Mouse (Mus musculus): Measurements from ENCODE around the gene Ttc16. TPM values are rescaled to one million over a fixed set of nuclear protein-coding genes. Genes with fewer than 3 reads are reported as not detected.

Gene Ttc16
- 0.90 and 3.2 TPM in 2 replicates for total RNA-seq (2014; rRNA removed)
- 0.32 and 0.44 TPM in 2 replicates for polyA plus RNA-seq (2015; fragmentation: Nextera tagmentation; extraction: Ambion mirVana)

- TF ChIP-seq CTCF (IDR thresholded peaks at IDR 0.05): no peak
- no peaks in the 10 kb centered on the region for H3K9me3 ChIP-seq (ENCODE audit: low read length)
- peak; percentile 98 for ATAC-seq (ENCODE audit: low FRiP score)
- H3K27ac ChIP-seq (ENCODE audit: low read depth, low read length): peak within 1 kb of the TSS; percentile 55
- H3K4me1 ChIP-seq (ENCODE audit: insufficient read depth, low read length): peaks cover 11% of the 10 kb centered on the region
- H3K4me2 ChIP-seq (ENCODE audit: low read depth, low read length, poor library complexity, severe bottlenecking): peak within 1 kb of the TSS; percentile 72
- no peaks in the 10 kb centered on the region for H3K36me3 ChIP-seq (ENCODE audit: insufficient read depth, low read length)
- H3K27me3 ChIP-seq (ENCODE audit: insufficient read depth, low read length): no peaks in the 10 kb centered on the region
- peak; percentile 97 for DNase-seq (ENCODE audit: low spot score)
- H3K4me3 ChIP-seq (ENCODE audit: low read depth, low read length): peak within 1 kb of the TSS; percentile 54
- peak within 1 kb of the TSS; percentile 42 for H3K9ac ChIP-seq (replicated peaks; ENCODE audit: low read length, poor library complexity, severe bottlenecking)
- under 1% methylated on average over 46 of the region's 46 CpGs for WGBS
Observed at GRCm38 (mm10) chr2:32775359-32776074, at the start of gene Ttc16, which contains the start of gene Ptrh1. Gene Ttc16, minus strand, starts transcription at chr2:32775633. Gene Ptrh1, plus strand, starts transcription at chr2:32775786.

- no peak overlapping the region for H3K27ac ChIP-seq (ENCODE audit: low read depth, low read length)
- WGBS: 90% methylated on average over 1 of the region's 1 CpGs
Observed at GRCm38 (mm10) chr2:32824778-32825177, 49.3 kb upstream of the Ttc16 start.

GRCm38 (mm10) chr2:32824181-32824580 is 48.7 kb upstream of the Ttc16 start:
- Histone ChIP-seq H3K9ac (replicated peaks; ENCODE audit: low read length, poor library complexity, severe bottlenecking) (no peak overlapping the region), H3K36me3 (ENCODE audit: insufficient read depth, low read length) (peaks cover 21% of the 10 kb centered on the region), H3K4me3 (ENCODE audit: low read depth, low read length) (no peak overlapping the region), H3K4me2 (ENCODE audit: low read depth, low read length, poor library complexity, severe bottlenecking) (no peak overlapping the region), H3K27ac (ENCODE audit: low read depth, low read length) (no peak overlapping the region), H3K27me3 (ENCODE audit: insufficient read depth, low read length) (no peaks in the 10 kb centered on the region), H3K4me1 (ENCODE audit: insufficient read depth, low read length) (no peaks in the 10 kb centered on the region), H3K9me3 (ENCODE audit: low read length) (no peaks in the 10 kb centered on the region)
- WGBS: 30% methylated on average over 8 of the region's 8 CpGs
- no peak for TF ChIP-seq CTCF (IDR thresholded peaks at IDR 0.05)
- ATAC-seq (ENCODE audit: low FRiP score) (no peak), DNase-seq (ENCODE audit: low spot score) (peak; percentile 26)

More at GRCm38 (mm10) chr2:32824778-32825177, 49.3 kb upstream of the Ttc16 start:
- Histone ChIP-seq H3K27me3 (ENCODE audit: insufficient read depth, low read length) (no peaks in the 10 kb centered on the region), H3K9ac (replicated peaks; ENCODE audit: low read length, poor library complexity, severe bottlenecking) (no peak overlapping the region), H3K9me3 (ENCODE audit: low read length) (no peaks in the 10 kb centered on the region), H3K4me1 (ENCODE audit: insufficient read depth, low read length) (no peaks in the 10 kb centered on the region), H3K36me3 (ENCODE audit: insufficient read depth, low read length) (peaks cover 17% of the 10 kb centered on the region), H3K4me3 (ENCODE audit: low read depth, low read length) (no peak overlapping the region), H3K4me2 (ENCODE audit: low read depth, low read length, poor library complexity, severe bottlenecking) (no peak overlapping the region)
- no peak for TF ChIP-seq CTCF (IDR thresholded peaks at IDR 0.05)
- DNase-seq (ENCODE audit: low spot score) (no peak), ATAC-seq (ENCODE audit: low FRiP score) (no peak)

- DNase-seq (ENCODE audit: low spot score) (no peak), ATAC-seq (ENCODE audit: low FRiP score) (no peak)
- H3K4me1 ChIP-seq (ENCODE audit: insufficient read depth, low read length): no peaks in the 10 kb centered on the region
- H3K36me3 ChIP-seq (ENCODE audit: insufficient read depth, low read length): peaks cover 25% of the 10 kb centered on the region
- H3K4me2 ChIP-seq (ENCODE audit: low read depth, low read length, poor library complexity, severe bottlenecking): no peak overlapping the region
- H3K27ac ChIP-seq (ENCODE audit: low read depth, low read length): no peak overlapping the region
- no peak for TF ChIP-seq CTCF (IDR thresholded peaks at IDR 0.05)
- WGBS: 68% methylated on average over 8 of the region's 8 CpGs
- H3K9ac ChIP-seq (replicated peaks; ENCODE audit: low read length, poor library complexity, severe bottlenecking): no peak overlapping the region
- no peaks in the 10 kb centered on the region for H3K9me3 ChIP-seq (ENCODE audit: low read length)
- no peaks in the 10 kb centered on the region for H3K27me3 ChIP-seq (ENCODE audit: insufficient read depth, low read length)
- no peak overlapping the region for H3K4me3 ChIP-seq (ENCODE audit: low read depth, low read length)
Observed at GRCm38 (mm10) chr2:32823579-32824154, 48.2 kb upstream of the Ttc16 start.

GRCm38 (mm10) chr2:32823153-32823552 is 47.7 kb upstream of the Ttc16 start:
- WGBS: 72% methylated on average over 11 of the region's 11 CpGs
- no peak for TF ChIP-seq CTCF (IDR thresholded peaks at IDR 0.05)
- Histone ChIP-seq H3K9me3 (ENCODE audit: low read length) (no peaks in the 10 kb centered on the region), H3K36me3 (ENCODE audit: insufficient read depth, low read length) (peaks cover 30% of the 10 kb centered on the region), H3K4me3 (ENCODE audit: low read depth, low read length) (no peak overlapping the region), H3K4me2 (ENCODE audit: low read depth, low read length, poor library complexity, severe bottlenecking) (no peak overlapping the region), H3K27ac (ENCODE audit: low read depth, low read length) (no peak overlapping the region), H3K27me3 (ENCODE audit: insufficient read depth, low read length) (no peaks in the 10 kb centered on the region), H3K9ac (replicated peaks; ENCODE audit: low read length, poor library complexity, severe bottlenecking) (no peak overlapping the region), H3K4me1 (ENCODE audit: insufficient read depth, low read length) (no peaks in the 10 kb centered on the region)
- ATAC-seq (ENCODE audit: low FRiP score): no peak
- peak; percentile 40 for DNase-seq (ENCODE audit: low spot score)

- Histone ChIP-seq H3K4me3 (ENCODE audit: low read depth, low read length) (no peak overlapping the region), H3K27me3 (ENCODE audit: insufficient read depth, low read length) (no peaks in the 10 kb centered on the region), H3K9ac (replicated peaks; ENCODE audit: low read length, poor library complexity, severe bottlenecking) (no peak overlapping the region), H3K27ac (ENCODE audit: low read depth, low read length) (no peak overlapping the region), H3K9me3 (ENCODE audit: low read length) (no peaks in the 10 kb centered on the region), H3K36me3 (ENCODE audit: insufficient read depth, low read length) (peaks cover 35% of the 10 kb centered on the region), H3K4me1 (ENCODE audit: insufficient read depth, low read length) (no peaks in the 10 kb centered on the region), H3K4me2 (ENCODE audit: low read depth, low read length, poor library complexity, severe bottlenecking) (no peak overlapping the region)
- WGBS: 82% methylated on average over 6 of the region's 6 CpGs
- no peak for TF ChIP-seq CTCF (IDR thresholded peaks at IDR 0.05)
- ATAC-seq (ENCODE audit: low FRiP score) (no peak), DNase-seq (ENCODE audit: low spot score) (no peak)
Observed at GRCm38 (mm10) chr2:32822643-32823042, 47.2 kb upstream of the Ttc16 start.
